Mouse (Mus musculus) urinary bladder, postnatal 4 days (tissue): ENCODE results near the gene Gm3404.
"Not testable (repeated sequence)": the region's sequence is repeated elsewhere in the genome, so short reads cannot be mapped to it uniquely, and the experiment has no call there.

ENCODE experiments used
- DNase-seq, 2 experiments: peaks; one replicate each; pipeline ENCODE4 v3.0.0; 2021 to 2022; ENCODE audit warnings: low spot score in 2 of 2

Gm3404 gene

GRCm38 (mm10) chr5:146525501-146525900 lies at the start of gene Gm3404:
Gm3404 (plus strand) TSS chr5:146525801.
- not testable (repeated sequence) for DNase-seq

DNA sequence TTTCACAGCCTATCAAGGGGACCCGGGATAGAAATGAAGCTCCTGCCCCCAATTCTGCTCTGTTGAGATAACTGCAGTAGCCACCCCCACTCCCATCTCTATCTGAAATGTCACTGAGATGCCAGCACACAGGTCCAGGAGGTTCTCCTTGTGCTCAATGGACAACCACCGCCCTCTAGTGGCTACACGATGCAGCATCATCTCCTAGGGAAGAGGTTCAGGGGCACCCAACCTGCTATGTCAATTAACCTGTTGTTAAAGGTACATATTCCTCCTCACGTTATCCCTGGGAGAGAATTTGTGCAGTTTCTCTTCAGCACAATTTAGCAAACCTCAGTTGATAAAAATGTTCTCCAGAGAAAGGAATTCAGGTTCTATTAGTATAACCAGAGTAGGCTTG lies 46.0 kb upstream of the Gm3404 start:
- DNase-seq: not testable (repeated sequence)

GRCm38 (mm10) chr5:146481665-146482064 lies 43.9 kb upstream of the Gm3404 start, which contains the start of gene Gm6408:
Gm6408 (plus strand) TSS chr5:146481965.
- DNase-seq: not testable (repeated sequence)

- DNase-seq: not testable (repeated sequence)
Observed at GRCm38 (mm10) chr5:146488959-146489358, 36.6 kb upstream of the Gm3404 start.

- DNase-seq: not testable (repeated sequence)
Observed at GRCm38 (mm10) chr5:146491063-146491462, 34.5 kb upstream of the Gm3404 start, which contains the start of gene Gm6370. Gm6370 (plus strand) TSS chr5:146491363.

DNA sequence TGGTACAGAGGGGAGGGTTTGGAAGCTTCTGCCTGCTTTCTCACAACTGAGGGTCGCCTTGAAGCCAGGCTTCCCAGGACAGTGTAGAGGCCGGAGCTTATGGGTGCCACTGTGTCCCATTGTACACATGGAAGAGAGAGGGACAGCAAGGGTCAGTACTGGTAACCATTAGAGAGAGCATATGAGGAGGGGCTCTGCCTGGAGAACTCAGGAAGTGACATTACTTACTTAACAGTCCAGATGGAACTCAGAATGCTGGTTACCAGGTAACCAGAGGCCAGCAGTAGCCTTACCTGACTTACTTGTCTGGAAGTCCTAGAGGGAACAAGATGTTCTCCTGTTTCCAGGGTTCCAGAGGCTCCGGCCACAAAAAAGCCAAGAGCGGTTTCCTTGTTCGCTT lies 23.5 kb upstream of the Gm3404 start, which contains the start of gene 4930449I24Rik:
4930449I24Rik (plus strand) TSS at position 301 of the 400 bp plus-strand sequence.
- DNase-seq: not testable (repeated sequence)

DNA sequence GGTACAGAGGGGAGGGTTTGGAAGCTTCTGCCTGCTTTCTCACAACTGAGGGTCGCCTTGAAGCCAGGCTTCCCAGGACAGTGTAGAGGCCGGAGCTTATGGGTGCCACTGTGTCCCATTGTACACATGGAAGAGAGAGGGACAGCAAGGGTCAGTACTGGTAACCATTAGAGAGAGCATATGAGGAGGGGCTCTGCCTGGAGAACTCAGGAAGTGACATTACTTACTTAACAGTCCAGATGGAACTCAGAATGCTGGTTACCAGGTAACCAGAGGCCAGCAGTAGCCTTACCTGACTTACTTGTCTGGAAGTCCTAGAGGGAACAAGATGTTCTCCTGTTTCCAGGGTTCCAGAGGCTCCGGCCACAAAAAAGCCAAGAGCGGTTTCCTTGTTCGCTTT lies 11.8 kb upstream of the Gm3404 start, which contains the start of gene Gm3402:
Gm3402 (plus strand) TSS at position 301 of the 400 bp plus-strand sequence.
- not testable (repeated sequence) for DNase-seq

GRCm38 (mm10) chr5:146537347-146537746 lies 11.7 kb downstream of the Gm3404 start, which contains the start of gene Gm3409:
Gm3409 (plus strand) TSS chr5:146537647.
- DNase-seq: not testable (repeated sequence)

- not testable (repeated sequence) for DNase-seq
Observed at GRCm38 (mm10) chr5:146555836-146556235, 30.2 kb downstream of the Gm3404 start, which contains the start of gene Gm3415. Gm3415 (plus strand) TSS chr5:146556136.

- no peak for DNase-seq
Observed at GRCm38 (mm10) chr5:146564259-146564658, 38.7 kb downstream of the Gm3404 start.

- no peak for DNase-seq
Observed at GRCm38 (mm10) chr5:146567054-146567453, 41.5 kb downstream of the Gm3404 start.

DNA sequence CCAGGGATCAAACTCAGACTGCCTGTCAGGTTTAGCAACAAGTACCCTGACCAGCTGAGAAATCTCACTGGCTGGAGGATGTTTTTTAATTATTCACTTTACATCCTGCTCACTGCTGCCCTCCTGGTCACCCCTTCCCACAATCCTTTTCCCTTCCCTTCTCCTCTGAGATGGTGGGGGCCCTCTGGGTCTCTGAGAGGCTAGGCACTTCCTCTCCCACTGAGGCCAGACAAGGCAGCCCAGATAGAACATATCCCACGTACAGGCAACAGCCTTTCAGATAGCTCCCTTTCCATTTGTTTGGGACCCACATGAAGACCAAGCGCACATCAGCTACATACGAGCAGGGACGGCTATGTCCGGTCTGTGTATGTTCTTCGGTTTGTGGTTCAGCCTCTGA lies 44.6 kb downstream of the Gm3404 start:
- DNase-seq: not testable (repeated sequence)

- not testable (repeated sequence) for DNase-seq
Observed at GRCm38 (mm10) chr5:146571830-146572734, 46.5 kb downstream of the Gm3404 start.

DNA sequence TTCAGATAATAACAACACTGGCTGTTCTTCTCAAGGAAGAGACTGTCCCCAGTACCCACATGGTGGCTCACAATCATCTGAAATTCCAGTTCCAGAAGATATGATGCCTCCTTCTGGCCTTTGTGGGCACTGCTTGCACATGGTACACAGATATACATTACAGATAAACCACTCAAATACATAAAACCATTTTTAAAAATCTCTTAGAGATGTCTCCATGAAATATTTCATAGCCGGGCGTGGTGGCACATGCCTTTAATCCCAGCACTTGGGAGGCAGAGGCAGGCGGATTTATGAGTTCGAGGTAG lies 47.1 kb downstream of the Gm3404 start:
- not testable (repeated sequence) for DNase-seq

GRCm38 (mm10) chr5:146576668-146577067 lies 51.1 kb downstream of the Gm3404 start:
- DNase-seq: no peak
